Mouse (Mus musculus) limb, embryonic 13.5 days (tissue): ENCODE data around the gene Mta3. TPM values are rescaled to one million over a fixed set of nuclear protein-coding genes. Genes with fewer than 3 reads are reported as not detected.

ENCODE experiments used
- ATAC-seq: fragments of 200-750 bp; cut with Nextera tagmentation; 2 replicates; pipeline ENCODE4 v1.8.0; 2017; ENCODE audit warnings: low read depth, moderate number of reproducible peaks, moderate TSS enrichment; ENCODE audit not compliant: low FRiP score
- H3K27ac ChIP-seq: fragments of 300-500 bp; sonication (generic); 2 replicates; pipeline ENCODE4 v1.5.1; 2015; ENCODE audit warnings: inconsistent platforms, mild to moderate bottlenecking, moderate library complexity
- H3K27me3 ChIP-seq: fragments of 300-500 bp; sonication (generic); 2 replicates; pipeline ENCODE4 v1.6.1; 2015; ENCODE audit warnings: mild to moderate bottlenecking, inconsistent platforms
- H3K36me3 ChIP-seq: fragments of 300-500 bp; sonication (generic); 2 replicates; pipeline ENCODE4 v1.6.1; 2015; ENCODE audit warnings: inconsistent platforms, mild to moderate bottlenecking, moderate library complexity
- H3K4me1 ChIP-seq: fragments of 300-500 bp; sonication (generic); 2 replicates; pipeline ENCODE4 v1.6.1; 2015; ENCODE audit warnings: inconsistent platforms
- H3K4me2 ChIP-seq: fragments of 300-500 bp; sonication (generic); replicated peaks from 2 replicates; pipeline ENCODE4 v1.6.1; 2015; ENCODE audit warnings: inconsistent platforms, mild to moderate bottlenecking, moderate library complexity
- H3K4me3 ChIP-seq: fragments of 300-500 bp; sonication (generic); 2 replicates; pipeline ENCODE4 v1.5.1; 2015; ENCODE audit warnings: moderate library complexity, mild to moderate bottlenecking, inconsistent platforms
- H3K9ac ChIP-seq: fragments of 300-500 bp; sonication (generic); 2 replicates; pipeline ENCODE4 v1.6.1; 2015; ENCODE audit warnings: mild to moderate bottlenecking, inconsistent platforms
- H3K9me3 ChIP-seq: fragments of 300-500 bp; sonication (generic); 2 replicates; pipeline ENCODE4 v1.6.1; 2016; ENCODE audit warnings: inconsistent platforms
- WGBS: fragments of 180-500 bp; shearing (Covaris S2); methylation state at CpG from one replicate; pipeline ENCODE4 v1.1.7; 2015; 5-methylcytosine and 5-hydroxymethylcytosine counted together
- polyA plus RNA-seq: library from polyadenylated mRNA; unstranded; fragments of >200 nt; fragmentation: Nextera tagmentation; extraction: Ambion mirVana; gene quantifications from 2 replicates; pipeline ENCODE4 v1.2.1, GENCODE M21; 2015

Mta3 gene
- polyA plus RNA-seq, 1 experiment from 2014 or later: 47.9 TPM

GRCm38 (mm10) chr17:83710639-83711038, 4.7 kb downstream of the Mta3 start:
- no peak overlapping the region for H3K4me3 ChIP-seq
- no peaks in the 10 kb centered on the region for H3K9me3 ChIP-seq
- ATAC-seq: no peak
- H3K4me1 ChIP-seq: peaks cover 11% of the 10 kb centered on the region
- 97% methylated on average over 8 of the region's 8 CpGs for WGBS
- no peak overlapping the region for H3K9ac ChIP-seq
- H3K4me2 ChIP-seq: no peak overlapping the region
- no peak overlapping the region for H3K27ac ChIP-seq
- H3K27me3 ChIP-seq: no peaks in the 10 kb centered on the region
- peaks cover 53% of the 10 kb centered on the region for H3K36me3 ChIP-seq

- no peaks in the 10 kb centered on the region for H3K9me3 ChIP-seq
- no peak overlapping the region for H3K9ac ChIP-seq
- H3K4me2 ChIP-seq: no peak overlapping the region
- 92% methylated on average over 9 of the region's 9 CpGs for WGBS
- H3K36me3 ChIP-seq: peaks cover 70% of the 10 kb centered on the region
- no peak overlapping the region for H3K27ac ChIP-seq
- no peak overlapping the region for H3K4me3 ChIP-seq
- H3K27me3 ChIP-seq: no peaks in the 10 kb centered on the region
- no peak for ATAC-seq
- peaks cover 8% of the 10 kb centered on the region for H3K4me1 ChIP-seq
Observed at GRCm38 (mm10) chr17:83712341-83712740, 6.4 kb downstream of the Mta3 start.

GRCm38 (mm10) chr17:83720449-83720848, 14.5 kb downstream of the Mta3 start:
- no peaks in the 10 kb centered on the region for H3K9me3 ChIP-seq
- no peak overlapping the region for H3K27ac ChIP-seq
- H3K9ac ChIP-seq: no peak overlapping the region
- no peak overlapping the region for H3K4me2 ChIP-seq
- peaks cover 55% of the 10 kb centered on the region for H3K36me3 ChIP-seq
- 89% methylated on average over 12 of the region's 12 CpGs for WGBS
- H3K4me1 ChIP-seq: peaks cover 8% of the 10 kb centered on the region
- no peak for ATAC-seq
- no peaks in the 10 kb centered on the region for H3K27me3 ChIP-seq
- no peak overlapping the region for H3K4me3 ChIP-seq

GRCm38 (mm10) chr17:83721157-83721556, 15.2 kb downstream of the Mta3 start:
- H3K27me3 ChIP-seq: no peaks in the 10 kb centered on the region
- ATAC-seq: no peak
- WGBS: 90% methylated on average over 10 of the region's 10 CpGs
- H3K9me3 ChIP-seq: no peaks in the 10 kb centered on the region
- H3K4me1 ChIP-seq: peaks cover 8% of the 10 kb centered on the region
- H3K9ac ChIP-seq: no peak overlapping the region
- H3K4me2 ChIP-seq: no peak overlapping the region
- H3K36me3 ChIP-seq: peaks cover 48% of the 10 kb centered on the region
- H3K27ac ChIP-seq: no peak overlapping the region
- H3K4me3 ChIP-seq: no peak overlapping the region

GRCm38 (mm10) chr17:83723064-83723463, 17.1 kb downstream of the Mta3 start:
- no peaks in the 10 kb centered on the region for H3K27me3 ChIP-seq
- WGBS: 63% methylated on average over 9 of the region's 9 CpGs

GRCm38 (mm10) chr17:83726496-83726895, 20.5 kb downstream of the Mta3 start:
- ATAC-seq: no peak
- H3K36me3 ChIP-seq: peaks cover 17% of the 10 kb centered on the region
- H3K4me1 ChIP-seq: peaks cover 11% of the 10 kb centered on the region
- 94% methylated on average over 11 of the region's 11 CpGs for whole genome bisulfite sequencing
- no peak overlapping the region for H3K27ac ChIP-seq
- H3K4me2 ChIP-seq: no peak overlapping the region
- no peaks in the 10 kb centered on the region for H3K9me3 ChIP-seq
- no peaks in the 10 kb centered on the region for H3K27me3 ChIP-seq
- no peak overlapping the region for H3K9ac ChIP-seq
- H3K4me3 ChIP-seq: no peak overlapping the region

More at GRCm38 (mm10) chr17:83723064-83723463, 17.1 kb downstream of the Mta3 start:
- Histone ChIP-seq H3K27ac (no peak overlapping the region), H3K9me3 (no peaks in the 10 kb centered on the region), H3K4me2 (no peak overlapping the region), H3K4me3 (no peak overlapping the region), H3K4me1 (peaks cover 8% of the 10 kb centered on the region), H3K9ac (no peak overlapping the region), H3K36me3 (peaks cover 40% of the 10 kb centered on the region)
- ATAC-seq: no peak

- Histone ChIP-seq H3K9me3 (no peaks in the 10 kb centered on the region), H3K9ac (no peak overlapping the region), H3K4me1 (peaks cover 16% of the 10 kb centered on the region), H3K4me3 (no peak overlapping the region), H3K27me3 (no peaks in the 10 kb centered on the region), H3K4me2 (no peak overlapping the region), H3K27ac (no peak overlapping the region), H3K36me3 (peaks cover 17% of the 10 kb centered on the region)
- no peak for ATAC-seq
- WGBS: 96% methylated on average over 4 of the region's 4 CpGs
Observed at GRCm38 (mm10) chr17:83727707-83728106, 21.7 kb downstream of the Mta3 start.

- no peak overlapping the region for H3K9ac ChIP-seq
- no peak for ATAC-seq
- H3K4me3 ChIP-seq: no peak overlapping the region
- peaks cover 12% of the 10 kb centered on the region for H3K4me1 ChIP-seq
- no peak overlapping the region for H3K4me2 ChIP-seq
- H3K27me3 ChIP-seq: no peaks in the 10 kb centered on the region
- peaks cover 18% of the 10 kb centered on the region for H3K36me3 ChIP-seq
- no peaks in the 10 kb centered on the region for H3K9me3 ChIP-seq
- 92% methylated on average over 9 of the region's 9 CpGs for WGBS
- no peak overlapping the region for H3K27ac ChIP-seq
Observed at GRCm38 (mm10) chr17:83729029-83729428, 23.1 kb downstream of the Mta3 start.

- no peak for ATAC-seq
- Histone ChIP-seq H3K4me2 (no peak overlapping the region), H3K9me3 (no peaks in the 10 kb centered on the region), H3K27ac (no peak overlapping the region), H3K4me1 (peaks cover 12% of the 10 kb centered on the region), H3K36me3 (peaks cover 15% of the 10 kb centered on the region), H3K9ac (no peak overlapping the region), H3K27me3 (no peaks in the 10 kb centered on the region), H3K4me3 (no peak overlapping the region)
- whole genome bisulfite sequencing: 90% methylated on average over 6 of the region's 6 CpGs
Observed at GRCm38 (mm10) chr17:83730123-83730522, 24.2 kb downstream of the Mta3 start.

- Histone ChIP-seq H3K27ac (peak overlapping the region; percentile 62; the same call in 1 of the 2 replicates), H3K4me2 (peak overlapping the region; percentile 29), H3K9me3 (no peaks in the 10 kb centered on the region), H3K9ac (no peak overlapping the region), H3K4me3 (no peak overlapping the region), H3K4me1 (peaks cover 12% of the 10 kb centered on the region), H3K36me3 (peaks cover 7% of the 10 kb centered on the region; the same call in 1 of the 2 replicates), H3K27me3 (no peaks in the 10 kb centered on the region)
- ATAC-seq: no peak
- 50% methylated on average over 10 of the region's 10 CpGs for WGBS
Observed at GRCm38 (mm10) chr17:83732166-83732629, 26.2 kb downstream of the Mta3 start.

- H3K4me3 ChIP-seq: no peak overlapping the region
- H3K27ac ChIP-seq: no peak overlapping the region
- no peak for ATAC-seq
- 49% methylated on average over 5 of the region's 5 CpGs for WGBS
- no peaks in the 10 kb centered on the region for H3K9me3 ChIP-seq
- H3K9ac ChIP-seq: no peak overlapping the region
- peaks cover 12% of the 10 kb centered on the region for H3K4me1 ChIP-seq
- no peaks in the 10 kb centered on the region for H3K27me3 ChIP-seq
- H3K36me3 ChIP-seq: 0 out of 2 replicates have a peak, but pooled peaks cover 5% of the 10 kb centered on the region
- H3K4me2 ChIP-seq: no peak overlapping the region
Observed at GRCm38 (mm10) chr17:83732801-83733200, 26.8 kb downstream of the Mta3 start.

- Histone ChIP-seq H3K27me3 (no peaks in the 10 kb centered on the region), H3K9ac (no peak overlapping the region), H3K4me1 (peaks cover 7% of the 10 kb centered on the region), H3K4me3 (no peak overlapping the region), H3K9me3 (no peaks in the 10 kb centered on the region), H3K4me2 (no peak overlapping the region), H3K36me3 (peaks cover 33% of the 10 kb centered on the region), H3K27ac (no peak overlapping the region)
- WGBS: 92% methylated on average over 9 of the region's 9 CpGs
- ATAC-seq: no peak
Observed at GRCm38 (mm10) chr17:83736701-83737100, 30.7 kb downstream of the Mta3 start.

- no peak for ATAC-seq
- Histone ChIP-seq H3K27ac (no peak overlapping the region), H3K27me3 (no peaks in the 10 kb centered on the region), H3K9ac (no peak overlapping the region), H3K36me3 (peaks cover 38% of the 10 kb centered on the region), H3K9me3 (no peaks in the 10 kb centered on the region), H3K4me2 (no peak overlapping the region), H3K4me3 (no peak overlapping the region), H3K4me1 (no peaks in the 10 kb centered on the region)
- 83% methylated on average over 8 of the region's 8 CpGs for WGBS
Observed at GRCm38 (mm10) chr17:83737775-83738174, 31.8 kb downstream of the Mta3 start.
